Mouse (Mus musculus) liver (tissue): ENCODE data around the gene Maml1.
"Not testable (repeated sequence)": the region's sequence is repeated elsewhere in the genome, so short reads cannot be mapped to it uniquely, and the experiment has no call there.

Experiments used
- DNase-seq: peaks from one replicate; pipeline ENCODE4 v3.0.0-alpha.2; 2020; ENCODE audit warnings: mixed read lengths

The Maml1 gene

GRCm38 (mm10) chr11:50292190-50292855 is at the start of gene Maml1:
TSS of gene Maml1 (minus strand) at chr11:50292311.
- DNase-seq, result peak; percentile 97

GRCm38 (mm10) chr11:50336891-50337290 is 44.8 kb upstream of the Maml1 start:
- no peak for DNase-seq

- DNase-seq, result no peak
Measured at GRCm38 (mm10) chr11:50336126-50336525, 44.0 kb upstream of the Maml1 start.

GRCm38 (mm10) chr11:50333181-50333580 is 41.1 kb upstream of the Maml1 start:
- no peak for DNase-seq

GRCm38 (mm10) chr11:50329378-50329777 is 37.3 kb upstream of the Maml1 start:
- no peak for DNase-seq

GRCm38 (mm10) chr11:50328075-50328625 is 36.0 kb upstream of the Maml1 start:
- no peak for DNase-seq

- no peak for DNase-seq
Measured at GRCm38 (mm10) chr11:50326302-50326966, 34.3 kb upstream of the Maml1 start.

- peak; percentile 98 for DNase-seq
Measured at GRCm38 (mm10) chr11:50325496-50326301, 33.6 kb upstream of the Maml1 start, which contains the start of gene Canx. TSS of gene Canx (minus strand) at chr11:50325673.

- DNase-seq, result no peak
Measured at GRCm38 (mm10) chr11:50324751-50325471, 32.8 kb upstream of the Maml1 start.

- DNase-seq, result peak; percentile 36
Measured at GRCm38 (mm10) chr11:50323843-50324242, 31.7 kb upstream of the Maml1 start.

GRCm38 (mm10) chr11:50322345-50322744 is 30.2 kb upstream of the Maml1 start:
- DNase-seq, result no peak

GRCm38 (mm10) chr11:50321239-50321638 is 29.1 kb upstream of the Maml1 start:
- DNase-seq, result no peak

GRCm38 (mm10) chr11:50319343-50319742 is 27.2 kb upstream of the Maml1 start:
- not testable (repeated sequence) for DNase-seq

GRCm38 (mm10) chr11:50312803-50313202 is 20.7 kb upstream of the Maml1 start:
- no peak for DNase-seq

GRCm38 (mm10) chr11:50303406-50303805 is 11.3 kb upstream of the Maml1 start:
- no peak for DNase-seq

GRCm38 (mm10) chr11:50291321-50292165 is 568 bp downstream of the Maml1 start:
- peak; percentile 69 for DNase-seq

GRCm38 (mm10) chr11:50290486-50291225 is 1.5 kb downstream of the Maml1 start:
- no peak for DNase-seq

GRCm38 (mm10) chr11:50286428-50286827 is 5.7 kb downstream of the Maml1 start:
- no peak for DNase-seq

- no peak for DNase-seq
Measured at GRCm38 (mm10) chr11:50285696-50286095, 6.4 kb downstream of the Maml1 start.

- no peak for DNase-seq
Measured at GRCm38 (mm10) chr11:50285263-50285662, 6.8 kb downstream of the Maml1 start.

GRCm38 (mm10) chr11:50280053-50280452 is 12.1 kb downstream of the Maml1 start:
- no peak for DNase-seq
